Mouse (Mus musculus) embryonic facial prominence, embryonic 14.5 days (tissue): ENCODE data around the gene Arl5a. TPM values are rescaled to one million over a fixed set of nuclear protein-coding genes. Genes with fewer than 3 reads are reported as not detected.

Experiments used
- ATAC-seq: fragments of 200-750 bp; cut with Nextera tagmentation; 2 replicates; pipeline ENCODE4 v1.8.0; 2017; ENCODE audit warnings: low read depth, moderate number of reproducible peaks, moderate TSS enrichment
- DNase-seq: peaks from one replicate; pipeline ENCODE4 v3.0.0-alpha.2; 2015; ENCODE audit warnings: low spot score
- H3K27ac ChIP-seq: fragments of 300-500 bp; sonication (generic); replicated peaks from 2 replicates; pipeline ENCODE4 v1.5.1; 2014; ENCODE audit warnings: low read depth, mild to moderate bottlenecking, low read length, moderate library complexity
- H3K27me3 ChIP-seq: fragments of 300-500 bp; sonication (generic); replicated peaks from 2 replicates; pipeline ENCODE4 v1.6.1; 2014; ENCODE audit warnings: low read length; ENCODE audit not compliant: control insufficient read depth, insufficient read depth
- H3K36me3 ChIP-seq: fragments of 300-500 bp; sonication (generic); 2 replicates; pipeline ENCODE4 v1.6.1; 2014; ENCODE audit warnings: low read length, mixed read lengths; ENCODE audit not compliant: control insufficient read depth, insufficient read depth
- H3K4me1 ChIP-seq: fragments of 300-500 bp; sonication (generic); 2 replicates; pipeline ENCODE4 v1.6.1; 2014; ENCODE audit warnings: antibody characterized with exemption, low read length; ENCODE audit not compliant: control insufficient read depth, insufficient read depth
- H3K4me2 ChIP-seq: fragments of 300-500 bp; sonication (generic); 2 replicates; pipeline ENCODE4 v1.6.1; 2014; ENCODE audit warnings: low read depth, mild to moderate bottlenecking, low read length, moderate library complexity, mixed read lengths
- H3K4me3 ChIP-seq: fragments of 300-500 bp; sonication (generic); 2 replicates; pipeline ENCODE4 v1.5.1; 2014; ENCODE audit warnings: low read depth, mild to moderate bottlenecking, low read length
- H3K9ac ChIP-seq: fragments of 300-500 bp; sonication (generic); 2 replicates; pipeline ENCODE4 v1.6.1; 2014; ENCODE audit warnings: low read depth, mild to moderate bottlenecking, low read length, moderate library complexity, mixed read lengths
- H3K9me3 ChIP-seq: fragments of 300-500 bp; sonication (generic); 2 replicates; pipeline ENCODE4 v1.6.1; 2016; ENCODE audit warnings: low read length; ENCODE audit not compliant: control insufficient read depth
- WGBS: fragments of 180-500 bp; shearing (Covaris S2); extraction: QIAGEN DNeasy Blood & Tissue Kit; methylation state at CpG from one replicate; pipeline ENCODE4 v1.1.7; 2014; 5-methylcytosine and 5-hydroxymethylcytosine counted together
- polyA plus RNA-seq: library from polyadenylated mRNA; unstranded; fragments of >200 nt; fragmentation: Nextera tagmentation; extraction: Ambion mirVana; gene quantifications from 2 replicates; pipeline ENCODE4 v1.2.1, GENCODE M21; 2014

Gene Arl5a
- polyA plus RNA-seq, 1 experiment from 2014 or later = 66.8 TPM

DNA sequence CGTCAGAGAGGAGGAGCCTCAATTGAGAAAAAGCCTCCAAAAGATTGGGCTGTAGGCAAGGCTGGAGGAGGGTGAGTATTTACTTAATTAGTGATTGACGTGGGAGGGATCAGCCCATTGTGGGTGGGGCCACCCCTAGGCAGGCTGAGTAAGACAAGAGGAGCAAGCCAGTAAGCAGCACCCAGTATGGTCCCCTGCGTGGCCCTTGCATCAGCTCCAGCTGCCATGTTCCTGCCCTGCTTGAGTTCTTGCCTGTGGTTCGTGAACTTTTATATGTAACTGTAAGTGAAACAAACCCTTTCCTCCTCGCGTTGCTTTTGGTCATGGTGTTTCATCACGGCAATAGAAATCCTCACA, 46.3 kb downstream of the Arl5a start, which contains the start of gene Neb:
TSS of gene Neb (minus strand) at position 27 of the 357 bp plus-strand sequence.
- DNase-seq = no peak
- peak; percentile 33; the same call in 1 of the 2 replicates for ATAC-seq
- Histone ChIP-seq H3K9ac (no peak within 1 kb of the TSS), H3K9me3 (no peaks in the 10 kb centered on the region), H3K4me1 (no peaks in the 10 kb centered on the region), H3K4me3 (peak within 1 kb of the TSS; percentile 10; the same call in 1 of the 2 replicates), H3K4me2 (peak within 1 kb of the TSS; percentile 28; the same call in 1 of the 2 replicates), H3K36me3 (no peaks in the 10 kb centered on the region), H3K27me3 (no peaks in the 10 kb centered on the region), H3K27ac (no peak within 1 kb of the TSS)
- 57% methylated on average over 7 of the region's 7 CpGs for WGBS

DNA sequence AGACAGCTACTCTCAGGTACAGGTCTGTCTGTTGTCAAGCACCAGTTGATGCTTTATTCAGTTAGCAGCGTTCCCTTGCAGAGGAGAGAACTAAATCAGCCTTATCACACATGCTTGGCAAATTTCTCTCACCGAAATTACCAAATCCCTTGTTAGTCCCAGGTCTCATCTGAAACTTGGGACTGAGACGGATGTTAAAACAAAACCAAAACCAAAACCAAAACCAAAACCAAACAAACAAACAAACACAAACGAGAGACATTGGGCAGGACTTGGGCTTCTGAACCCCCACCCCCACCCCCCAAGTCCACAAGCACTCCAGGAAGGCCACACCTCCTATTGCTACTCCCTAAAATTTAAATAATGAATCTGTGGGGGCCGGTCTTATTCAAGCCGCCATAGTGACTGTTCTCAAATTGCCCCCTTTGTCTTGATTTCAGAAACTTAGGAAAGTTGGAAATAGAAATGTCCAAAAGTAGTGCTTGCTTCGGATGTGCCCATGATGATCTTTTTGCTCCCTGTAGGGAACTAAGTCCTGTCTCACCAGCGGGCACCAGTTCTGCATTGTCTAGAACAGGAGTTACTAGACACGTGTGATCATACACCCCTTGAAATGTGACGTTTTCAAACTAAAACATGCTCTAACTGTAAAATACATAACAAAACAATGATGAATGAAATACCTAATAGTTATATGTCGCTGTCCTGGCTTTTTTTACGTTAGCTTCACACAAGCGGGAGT, 46.8 kb downstream of the Arl5a start:
- WGBS = 57% methylated on average over 13 of the region's 13 CpGs
- Histone ChIP-seq H3K9ac (no peak overlapping the region), H3K4me2 (peak overlapping the region; percentile 28; the same call in 1 of the 2 replicates), H3K4me3 (peak overlapping the region; percentile 10; the same call in 1 of the 2 replicates), H3K27ac (no peak overlapping the region), H3K36me3 (no peaks in the 10 kb centered on the region), H3K27me3 (no peaks in the 10 kb centered on the region), H3K4me1 (no peaks in the 10 kb centered on the region), H3K9me3 (no peaks in the 10 kb centered on the region)
- no peak for ATAC-seq
- DNase-seq = no peak

DNA sequence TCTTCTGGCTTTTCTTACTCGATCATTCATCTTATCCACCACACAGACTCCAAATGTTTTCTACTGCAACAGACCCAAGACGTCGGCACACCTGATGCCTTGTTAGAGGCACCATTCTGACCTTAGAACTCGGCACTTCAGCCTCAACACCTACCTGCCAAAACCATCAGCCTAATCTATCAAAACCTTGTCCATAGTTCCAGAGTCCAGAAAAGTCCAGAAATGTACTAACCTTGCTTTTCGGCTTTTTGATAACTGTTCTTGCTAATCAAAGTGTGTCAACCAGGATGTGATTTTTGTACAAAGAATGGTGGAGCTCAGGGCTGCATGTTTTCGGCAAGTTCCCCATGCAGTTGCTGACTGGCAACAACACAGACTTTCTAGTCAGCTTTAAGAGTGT, 50.0 kb downstream of the Arl5a start:
- ATAC-seq = no peak
- no peaks in the 10 kb centered on the region for H3K27me3 ChIP-seq
- no peak overlapping the region for H3K4me2 ChIP-seq
- H3K36me3 ChIP-seq = no peaks in the 10 kb centered on the region
- no peak for DNase-seq
- WGBS = 94% methylated on average over 6 of the region's 6 CpGs
- H3K9ac ChIP-seq = no peak overlapping the region
- no peak overlapping the region for H3K27ac ChIP-seq
- no peak overlapping the region for H3K4me3 ChIP-seq
- H3K9me3 ChIP-seq = no peaks in the 10 kb centered on the region
- no peaks in the 10 kb centered on the region for H3K4me1 ChIP-seq

DNA sequence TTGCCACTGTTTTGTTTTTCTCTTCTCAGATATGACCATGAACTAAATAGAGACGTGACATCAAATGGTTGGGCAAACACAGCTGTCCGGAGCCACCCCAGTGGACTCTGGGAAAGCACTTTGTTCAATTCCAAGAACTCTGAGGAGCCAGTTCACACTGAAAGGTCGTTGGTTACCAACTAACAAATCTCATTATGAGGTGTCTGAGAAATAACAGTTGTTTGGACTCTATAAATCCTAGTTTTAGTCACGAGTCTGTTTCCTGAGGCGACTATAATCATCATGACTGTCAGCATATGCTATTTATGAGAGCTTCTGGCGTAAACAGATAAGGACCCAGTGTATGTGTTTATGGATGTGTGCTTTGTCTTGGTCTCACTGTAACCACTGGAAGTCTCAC, 52.2 kb downstream of the Arl5a start:
- WGBS = 83% methylated on average over 6 of the region's 6 CpGs
- H3K9me3 ChIP-seq = no peaks in the 10 kb centered on the region
- no peak overlapping the region for H3K9ac ChIP-seq
- no peak overlapping the region for H3K27ac ChIP-seq
- H3K4me3 ChIP-seq = no peak overlapping the region
- no peak overlapping the region for H3K4me2 ChIP-seq
- ATAC-seq = no peak
- no peaks in the 10 kb centered on the region for H3K36me3 ChIP-seq
- no peaks in the 10 kb centered on the region for H3K4me1 ChIP-seq
- no peaks in the 10 kb centered on the region for H3K27me3 ChIP-seq
- no peak for DNase-seq

DNA sequence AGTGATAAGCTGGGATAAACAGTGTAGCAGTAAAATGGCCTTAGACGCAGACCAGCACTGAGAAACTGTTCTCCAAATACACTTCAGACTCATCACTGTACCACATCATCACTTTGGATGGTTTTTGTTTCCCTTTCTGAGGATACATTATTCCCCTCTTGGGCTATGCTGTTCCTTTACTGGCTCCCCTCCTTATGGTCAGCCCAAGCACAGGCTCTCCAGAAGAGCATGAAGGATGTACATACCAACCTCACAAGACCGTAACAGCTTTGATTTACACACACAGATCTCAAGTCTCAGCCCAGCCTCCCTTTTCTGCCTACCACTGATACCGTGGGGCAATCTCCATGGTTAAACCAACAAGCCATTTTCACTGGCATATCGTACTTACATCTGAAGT, 52.6 kb downstream of the Arl5a start:
- 85% methylated on average over 4 of the region's 4 CpGs for WGBS
- no peak for ATAC-seq

DNA sequence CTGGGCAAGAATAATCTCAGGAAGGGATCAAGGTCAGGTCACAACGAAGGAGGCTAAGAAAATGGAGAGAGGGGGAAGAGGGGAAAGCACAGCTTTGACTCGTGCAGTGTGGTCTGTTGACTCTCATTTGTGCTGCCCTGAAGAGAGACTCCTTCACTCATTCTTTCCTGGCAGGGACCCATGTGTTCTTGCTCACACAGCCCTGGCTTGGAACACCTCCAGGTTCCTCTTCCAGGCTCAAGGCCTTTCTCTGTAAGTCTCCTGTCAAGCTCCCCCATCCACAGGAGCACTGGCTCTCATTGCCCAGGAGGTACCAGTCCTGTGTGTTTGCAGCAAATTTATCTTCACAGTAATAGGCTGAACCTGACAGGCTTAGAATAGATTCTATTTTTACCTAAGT, 53.6 kb downstream of the Arl5a start:
- no peak overlapping the region for H3K9ac ChIP-seq
- 45% methylated on average over 2 of the region's 2 CpGs for WGBS
- no peak overlapping the region for H3K4me2 ChIP-seq
- no peaks in the 10 kb centered on the region for H3K36me3 ChIP-seq
- no peaks in the 10 kb centered on the region for H3K27me3 ChIP-seq
- ATAC-seq (no peak), DNase-seq (peak; percentile 74)
- H3K27ac ChIP-seq = no peak overlapping the region
- no peak overlapping the region for H3K4me3 ChIP-seq
- H3K4me1 ChIP-seq = no peaks in the 10 kb centered on the region
- H3K9me3 ChIP-seq = no peaks in the 10 kb centered on the region

More for the DNA sequence above, 52.6 kb downstream of the Arl5a start:
- Histone ChIP-seq H3K9me3 (no peaks in the 10 kb centered on the region), H3K27me3 (no peaks in the 10 kb centered on the region), H3K9ac (no peak overlapping the region), H3K36me3 (no peaks in the 10 kb centered on the region), H3K4me2 (no peak overlapping the region), H3K4me1 (no peaks in the 10 kb centered on the region), H3K4me3 (no peak overlapping the region), H3K27ac (no peak overlapping the region)
- no peak for DNase-seq

DNA sequence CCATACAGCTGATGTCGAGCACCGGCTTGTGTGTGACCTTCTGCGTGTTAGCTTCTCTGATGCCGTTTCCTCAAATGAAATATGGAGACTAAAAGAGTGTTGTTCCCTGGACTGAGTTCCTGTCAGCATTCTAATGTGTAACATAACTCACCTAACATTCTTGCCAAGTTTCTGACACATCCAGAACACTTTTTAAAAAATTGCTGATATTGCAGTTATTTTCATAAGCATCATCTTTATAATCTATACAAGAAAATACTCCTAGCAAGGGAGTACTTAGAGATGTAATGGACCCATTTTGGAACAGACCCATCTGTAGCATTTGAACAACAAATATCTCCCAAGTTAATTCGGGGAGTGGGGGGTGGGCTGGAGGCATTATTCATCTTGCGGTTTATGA, 55.1 kb downstream of the Arl5a start:
- Histone ChIP-seq H3K36me3 (no peaks in the 10 kb centered on the region), H3K9me3 (no peaks in the 10 kb centered on the region), H3K27ac (no peak overlapping the region), H3K4me1 (no peaks in the 10 kb centered on the region), H3K27me3 (no peaks in the 10 kb centered on the region), H3K4me3 (no peak overlapping the region), H3K9ac (no peak overlapping the region), H3K4me2 (no peak overlapping the region)
- DNase-seq (no peak), ATAC-seq (no peak)
- WGBS = 79% methylated on average over 6 of the region's 6 CpGs

DNA sequence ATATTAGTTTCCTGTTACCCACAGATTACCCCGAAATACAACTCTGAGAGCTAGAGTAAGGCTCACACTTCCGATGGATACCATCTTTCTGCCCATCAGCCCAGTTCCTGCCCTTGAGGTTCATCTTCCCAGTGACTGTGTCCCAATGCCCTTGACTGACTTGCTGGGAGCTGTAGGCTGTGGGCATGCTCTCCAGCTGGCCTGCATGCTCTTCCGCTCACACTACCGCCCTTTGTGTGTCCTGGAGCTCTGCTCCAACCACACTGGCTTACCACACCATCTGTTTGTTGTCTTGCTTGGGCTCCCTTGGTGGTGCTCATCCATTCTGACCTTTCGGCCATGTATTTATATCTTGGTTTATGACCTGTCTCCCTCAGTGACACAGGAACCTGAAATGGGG, 57.0 kb downstream of the Arl5a start:
- H3K36me3 ChIP-seq = no peaks in the 10 kb centered on the region
- H3K4me3 ChIP-seq = no peak overlapping the region
- H3K27ac ChIP-seq = no peak overlapping the region
- 76% methylated on average over 5 of the region's 5 CpGs for WGBS
- no peak for DNase-seq
- no peaks in the 10 kb centered on the region for H3K4me1 ChIP-seq
- H3K27me3 ChIP-seq = no peaks in the 10 kb centered on the region
- no peaks in the 10 kb centered on the region for H3K9me3 ChIP-seq
- H3K9ac ChIP-seq = no peak overlapping the region
- no peak for ATAC-seq
- H3K4me2 ChIP-seq = no peak overlapping the region

DNA sequence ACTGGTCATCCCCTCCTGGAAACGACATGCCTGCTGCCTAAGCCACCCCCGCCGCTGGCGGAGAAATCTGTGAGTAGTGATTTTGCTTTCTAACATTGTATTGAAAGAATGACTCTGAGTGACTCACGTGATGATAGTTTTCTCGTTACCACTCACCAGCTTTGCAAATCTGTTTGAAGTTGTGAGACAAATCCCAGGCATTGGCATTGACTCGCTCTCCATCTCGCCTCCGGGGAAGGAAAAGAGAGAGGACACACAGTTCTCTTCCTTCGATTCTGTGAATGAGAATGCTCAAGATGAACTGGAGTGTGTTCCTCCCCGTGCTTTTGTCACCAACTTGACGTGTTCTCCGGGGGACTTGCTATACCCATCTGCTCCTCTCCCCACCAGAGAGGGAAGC, 57.5 kb downstream of the Arl5a start:
- ATAC-seq = no peak
- Histone ChIP-seq H3K9me3 (no peaks in the 10 kb centered on the region), H3K4me1 (no peaks in the 10 kb centered on the region), H3K27me3 (no peaks in the 10 kb centered on the region), H3K27ac (no peak overlapping the region), H3K4me2 (no peak overlapping the region), H3K4me3 (no peak overlapping the region), H3K36me3 (no peaks in the 10 kb centered on the region), H3K9ac (no peak overlapping the region)
- no peak for DNase-seq
- WGBS = 60% methylated on average over 13 of the region's 13 CpGs
